Mouse (Mus musculus) liver, embryonic 13.5 days (tissue): ENCODE data around the gene Mks1. TPM values are rescaled to one million over a fixed set of nuclear protein-coding genes. Genes with fewer than 3 reads are reported as not detected.
"Not testable (repeated sequence)": the region's sequence is repeated elsewhere in the genome, so short reads cannot be mapped to it uniquely, and the experiment has no call there.

Experiments
- ATAC-seq: fragments of 200-750 bp; cut with Nextera tagmentation; 2 replicates; pipeline ENCODE4 v1.8.0; 2017; ENCODE audit warnings: low read depth, mild to moderate bottlenecking, moderate number of reproducible peaks, moderate library complexity
- DNase-seq: peaks from one replicate; pipeline ENCODE4 v3.0.0; 2022
- H3K27ac ChIP-seq: fragments of 300-500 bp; sonication (generic); 2 replicates; pipeline ENCODE4 v1.5.1; 2015; ENCODE audit warnings: moderate library complexity, mild to moderate bottlenecking, inconsistent platforms
- H3K27me3 ChIP-seq: fragments of 300-500 bp; sonication (generic); 2 replicates; pipeline ENCODE4 v1.6.1; 2015; ENCODE audit warnings: mild to moderate bottlenecking, inconsistent platforms
- H3K36me3 ChIP-seq: fragments of 300-500 bp; sonication (generic); 2 replicates; pipeline ENCODE4 v1.6.1; 2015; ENCODE audit warnings: mild to moderate bottlenecking, inconsistent platforms
- H3K4me1 ChIP-seq: fragments of 300-500 bp; sonication (generic); replicated peaks from 2 replicates; pipeline ENCODE4 v1.6.1; 2015; ENCODE audit warnings: inconsistent platforms
- H3K4me2 ChIP-seq: fragments of 300-500 bp; sonication (generic); 2 replicates; pipeline ENCODE4 v1.6.1; 2015; ENCODE audit warnings: inconsistent platforms, mild to moderate bottlenecking, moderate library complexity
- H3K4me3 ChIP-seq: fragments of 300-500 bp; sonication (generic); replicated peaks from 2 replicates; pipeline ENCODE4 v1.5.1; 2015; ENCODE audit warnings: mild to moderate bottlenecking, inconsistent platforms
- H3K9ac ChIP-seq: fragments of 300-500 bp; sonication (generic); 2 replicates; pipeline ENCODE4 v1.6.1; 2015; ENCODE audit warnings: mild to moderate bottlenecking, inconsistent platforms
- H3K9me3 ChIP-seq: fragments of 300-500 bp; sonication (generic); replicated peaks from 2 replicates; pipeline ENCODE4 v1.6.1; 2016; ENCODE audit warnings: inconsistent platforms
- WGBS: fragments of 180-500 bp; shearing (Covaris S2); methylation state at CpG from one replicate; pipeline ENCODE4 v1.1.7; 2015; ENCODE audit not compliant: insufficient replicate concordance; 5-methylcytosine and 5-hydroxymethylcytosine counted together
- polyA plus RNA-seq: library from polyadenylated mRNA; unstranded; fragments of >200 nt; fragmentation: Nextera tagmentation; extraction: Ambion mirVana; gene quantifications from 2 replicates; pipeline ENCODE4 v1.2.1, GENCODE M21; 2015

Mks1 gene
- polyA plus RNA-seq, 1 experiment from 2014 or later: 2.1 TPM

DNA sequence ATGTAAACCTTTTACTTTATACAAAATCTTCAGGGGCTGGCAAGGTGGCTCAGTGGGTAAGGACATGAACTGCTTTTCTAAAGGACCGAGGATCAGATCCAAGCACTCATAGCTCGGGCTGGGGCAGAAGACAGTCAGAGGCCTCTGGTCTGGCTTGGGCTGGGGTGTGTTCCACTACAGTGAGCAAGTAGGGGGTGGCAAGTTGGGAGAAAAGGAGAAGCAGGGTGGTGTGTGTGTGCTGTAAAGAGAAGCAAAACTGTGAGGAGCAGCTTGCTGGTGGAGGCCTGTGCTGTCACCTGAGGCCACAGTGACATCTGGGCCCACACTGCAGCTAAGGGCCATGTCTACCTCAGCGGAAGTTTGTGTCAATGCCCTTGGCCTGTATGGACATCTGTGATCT, 11.6 kb upstream of the Mks1 start:
- Histone ChIP-seq H3K36me3 (no peaks in the 10 kb centered on the region), H3K27me3 (no peaks in the 10 kb centered on the region), H3K9me3 (no peaks in the 10 kb centered on the region), H3K4me2 (no peak overlapping the region), H3K9ac (no peak overlapping the region), H3K27ac (no peak overlapping the region), H3K4me1 (no peaks in the 10 kb centered on the region), H3K4me3 (no peak overlapping the region)
- no peak for ATAC-seq
- DNase-seq: no peak
- 69% methylated on average over 3 of the region's 3 CpGs for WGBS

DNA sequence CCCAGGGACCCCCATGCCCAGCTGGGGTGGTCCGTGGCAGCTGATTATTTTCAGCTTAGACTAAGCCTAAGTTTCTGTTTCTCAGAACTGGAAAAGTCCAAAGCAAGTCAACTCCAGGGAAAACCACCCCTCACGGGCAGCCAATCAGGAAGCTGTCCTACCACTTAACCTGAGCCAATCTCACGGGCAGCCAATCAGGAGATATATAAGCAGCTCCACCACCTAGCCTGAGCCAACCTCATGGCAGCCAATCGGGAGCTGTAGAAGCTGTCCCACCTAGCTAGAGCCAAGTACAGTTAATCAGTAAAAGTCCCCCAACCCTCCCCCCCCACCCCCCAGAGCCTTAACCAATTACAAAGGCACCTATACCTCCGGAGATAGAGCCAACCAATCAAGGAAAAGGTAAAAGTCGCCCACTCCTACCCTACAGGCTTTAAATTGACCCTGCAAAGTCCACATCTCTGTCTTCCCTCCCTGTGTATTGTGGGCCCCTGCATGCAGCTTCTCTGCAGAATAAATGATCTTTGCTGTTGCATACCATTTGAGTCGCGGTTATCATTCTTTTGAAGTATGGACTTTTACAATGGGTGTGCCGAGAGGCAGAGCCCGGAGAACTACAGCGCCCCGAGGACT, 5.9 kb upstream of the Mks1 start:
- WGBS: 69% methylated on average over 12 of the region's 12 CpGs
- no peak for ATAC-seq
- no peak overlapping the region for H3K4me2 ChIP-seq

DNA sequence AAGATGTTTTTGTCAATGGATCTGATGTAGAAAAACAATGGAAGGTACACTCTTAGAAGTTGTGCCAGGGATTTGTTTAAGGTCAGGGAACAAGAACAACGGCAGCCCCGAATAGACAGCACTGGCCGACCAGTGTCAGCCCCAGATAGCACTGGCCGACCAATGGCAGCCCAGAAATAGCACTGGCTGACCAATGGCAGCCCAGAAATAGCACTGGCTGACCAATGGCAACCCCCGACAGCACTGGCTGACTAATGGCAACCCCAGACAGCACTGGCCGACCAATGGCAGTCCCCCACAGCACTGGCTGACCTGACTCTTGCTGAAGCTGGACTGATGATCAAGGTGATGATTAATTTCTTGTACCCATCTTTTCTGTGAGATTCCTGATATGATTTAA, 5.1 kb upstream of the Mks1 start:
- Histone ChIP-seq H3K4me3 (no peak overlapping the region), H3K9me3 (no peaks in the 10 kb centered on the region), H3K9ac (no peak overlapping the region), H3K4me1 (peaks cover 3% of the 10 kb centered on the region; the same call in 1 of the 2 replicates), H3K27me3 (no peaks in the 10 kb centered on the region), H3K36me3 (no peaks in the 10 kb centered on the region), H3K27ac (no peak overlapping the region), H3K4me2 (no peak overlapping the region)
- WGBS: 50% methylated on average over 6 of the region's 6 CpGs
- ATAC-seq (no peak), DNase-seq (no peak)

More for the DNA sequence above, 5.9 kb upstream of the Mks1 start:
- DNase-seq: no peak
- Histone ChIP-seq H3K27ac (no peak overlapping the region), H3K9ac (no peak overlapping the region), H3K27me3 (no peaks in the 10 kb centered on the region), H3K9me3 (no peaks in the 10 kb centered on the region), H3K4me1 (no peaks in the 10 kb centered on the region), H3K36me3 (no peaks in the 10 kb centered on the region), H3K4me3 (no peak overlapping the region)

DNA sequence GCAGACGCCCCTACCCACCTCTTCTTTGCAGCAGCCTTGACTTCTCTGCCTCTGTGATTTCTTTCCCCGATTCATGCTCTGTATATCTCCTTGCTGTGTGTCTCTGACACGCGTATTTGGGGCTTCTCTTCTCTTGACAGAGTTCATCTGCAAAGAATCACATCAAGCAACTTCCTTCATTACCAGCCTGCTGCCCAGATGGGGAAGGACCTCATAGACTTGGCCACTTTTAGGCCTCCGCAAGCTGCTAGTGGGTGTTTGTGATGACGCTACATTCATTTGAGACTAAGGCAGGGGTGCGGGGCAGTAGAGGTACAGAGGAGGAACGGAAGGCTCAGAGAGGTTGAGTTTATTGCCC, 561 bp downstream of the Mks1 start:
- no peaks in the 10 kb centered on the region for H3K9me3 ChIP-seq
- peak overlapping the region; percentile 70 for H3K4me2 ChIP-seq
- peak overlapping the region; percentile 18; the same call in 1 of the 2 replicates for H3K9ac ChIP-seq
- no peak for DNase-seq
- no peaks in the 10 kb centered on the region for H3K27me3 ChIP-seq
- 40% methylated on average over 8 of the region's 8 CpGs for WGBS
- no peak overlapping the region for H3K27ac ChIP-seq
- peaks cover 4% of the 10 kb centered on the region; the same call in 1 of the 2 replicates for H3K36me3 ChIP-seq
- ATAC-seq: no peak
- H3K4me1 ChIP-seq: peaks cover 14% of the 10 kb centered on the region
- H3K4me3 ChIP-seq: peak overlapping the region; percentile 67

DNA sequence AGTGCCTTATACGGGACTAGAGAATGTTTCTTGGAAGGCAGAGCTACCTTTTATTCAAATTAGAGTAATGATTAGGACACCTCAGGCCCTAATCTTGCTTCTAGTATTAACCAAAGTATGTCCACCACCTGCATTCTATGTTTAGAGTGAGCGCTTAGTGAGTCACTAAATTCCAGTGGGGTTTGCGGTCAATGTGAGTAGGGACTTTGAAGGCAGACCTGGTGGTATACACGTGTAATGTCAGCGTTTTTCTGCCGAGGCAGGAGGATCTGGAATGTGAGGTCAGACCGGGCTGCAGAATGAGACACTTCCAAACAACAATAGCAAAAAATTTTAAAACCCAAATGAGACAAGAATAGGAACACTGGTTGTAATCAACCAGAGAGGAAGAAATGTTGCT, 1.5 kb downstream of the Mks1 start:
- no peak overlapping the region for H3K4me3 ChIP-seq
- H3K4me2 ChIP-seq: no peak overlapping the region
- 67% methylated on average over 7 of the region's 7 CpGs for WGBS
- H3K27ac ChIP-seq: no peak overlapping the region
- H3K27me3 ChIP-seq: no peaks in the 10 kb centered on the region
- no peak for ATAC-seq
- no peaks in the 10 kb centered on the region for H3K9me3 ChIP-seq
- peaks cover 4% of the 10 kb centered on the region; the same call in 1 of the 2 replicates for H3K36me3 ChIP-seq
- DNase-seq: no peak
- H3K9ac ChIP-seq: no peak overlapping the region
- H3K4me1 ChIP-seq: peaks cover 14% of the 10 kb centered on the region

DNA sequence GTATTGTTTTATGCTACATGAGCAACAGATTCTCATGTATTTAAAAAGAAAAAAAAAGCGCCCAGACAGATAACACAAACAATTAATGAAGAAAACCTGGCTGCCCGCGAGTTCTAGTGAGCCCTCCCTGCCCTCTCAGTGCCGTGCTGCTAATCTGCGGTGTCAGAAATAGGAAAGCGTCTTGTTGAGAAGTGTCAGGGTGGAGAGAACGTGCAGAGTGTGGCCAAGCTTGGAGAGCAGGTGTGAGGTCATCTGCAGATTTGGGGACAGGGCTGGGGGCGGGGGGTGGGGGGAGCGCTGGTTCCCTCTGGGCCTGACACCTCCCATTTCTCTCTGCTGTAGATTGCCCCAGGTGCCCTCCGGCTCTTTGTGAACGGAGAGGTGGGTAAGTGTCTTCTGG, 6.3 kb downstream of the Mks1 start:
- Histone ChIP-seq H3K36me3 (peaks cover 4% of the 10 kb centered on the region; the same call in 1 of the 2 replicates), H3K4me2 (no peak overlapping the region), H3K9ac (no peak overlapping the region), H3K27ac (no peak overlapping the region), H3K9me3 (no peaks in the 10 kb centered on the region), H3K4me1 (no peaks in the 10 kb centered on the region), H3K4me3 (no peak overlapping the region), H3K27me3 (no peaks in the 10 kb centered on the region)
- DNase-seq: no peak
- 75% methylated on average over 11 of the region's 11 CpGs for WGBS
- ATAC-seq: no peak

DNA sequence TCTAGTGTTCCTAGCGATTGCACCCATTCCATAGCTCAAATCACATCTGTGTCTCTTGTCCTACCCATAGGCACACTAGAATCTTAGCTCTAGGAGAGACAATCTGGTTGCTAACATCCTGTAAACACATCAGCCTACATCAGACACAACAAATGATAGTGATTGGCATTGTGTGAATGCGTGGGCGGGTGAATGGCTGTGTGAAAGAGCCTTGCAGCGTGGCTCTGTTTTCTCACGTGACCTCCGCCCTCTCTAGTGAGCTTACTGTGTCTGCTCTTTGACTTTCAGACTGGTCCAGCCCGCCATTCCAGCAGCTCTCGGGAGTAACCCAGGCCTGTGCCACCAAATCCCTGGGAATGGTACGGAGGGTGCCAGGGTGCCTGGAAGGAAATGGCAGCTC, 7.4 kb downstream of the Mks1 start:
- H3K9ac ChIP-seq: no peak overlapping the region
- H3K27me3 ChIP-seq: no peaks in the 10 kb centered on the region
- no peaks in the 10 kb centered on the region for H3K4me1 ChIP-seq
- H3K36me3 ChIP-seq: peaks cover 4% of the 10 kb centered on the region; the same call in 1 of the 2 replicates
- DNase-seq (no peak), ATAC-seq (no peak)
- no peak overlapping the region for H3K27ac ChIP-seq
- no peaks in the 10 kb centered on the region for H3K9me3 ChIP-seq
- no peak overlapping the region for H3K4me3 ChIP-seq
- H3K4me2 ChIP-seq: no peak overlapping the region
- 78% methylated on average over 9 of the region's 9 CpGs for WGBS

DNA sequence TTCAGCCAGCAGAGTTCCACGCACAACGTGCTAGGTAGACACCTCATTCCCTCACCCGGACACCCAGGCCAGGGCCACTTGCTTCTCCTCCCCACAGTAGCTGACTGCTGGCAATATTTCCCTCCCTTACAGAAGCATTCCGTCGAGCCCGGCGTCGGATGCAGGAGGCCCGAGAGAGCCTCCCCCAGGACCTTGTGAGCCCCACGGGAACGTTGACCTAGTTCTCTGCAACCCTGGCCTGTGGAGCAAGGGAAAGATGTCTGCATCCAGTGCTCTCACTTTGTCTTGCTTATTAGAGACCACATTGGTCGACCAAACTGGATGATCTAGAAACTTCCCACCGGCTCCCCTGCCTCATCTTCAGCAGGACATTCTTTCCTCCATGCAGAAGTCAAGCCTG, 9.8 kb downstream of the Mks1 start:
- Histone ChIP-seq H3K27ac (no peak overlapping the region), H3K27me3 (no peaks in the 10 kb centered on the region), H3K4me2 (no peak overlapping the region), H3K9me3 (no peaks in the 10 kb centered on the region), H3K4me3 (no peak overlapping the region), H3K36me3 (no peaks in the 10 kb centered on the region), H3K9ac (no peak overlapping the region), H3K4me1 (no peaks in the 10 kb centered on the region)
- ATAC-seq (no peak), DNase-seq (no peak)
- WGBS: 72% methylated on average over 13 of the region's 13 CpGs

DNA sequence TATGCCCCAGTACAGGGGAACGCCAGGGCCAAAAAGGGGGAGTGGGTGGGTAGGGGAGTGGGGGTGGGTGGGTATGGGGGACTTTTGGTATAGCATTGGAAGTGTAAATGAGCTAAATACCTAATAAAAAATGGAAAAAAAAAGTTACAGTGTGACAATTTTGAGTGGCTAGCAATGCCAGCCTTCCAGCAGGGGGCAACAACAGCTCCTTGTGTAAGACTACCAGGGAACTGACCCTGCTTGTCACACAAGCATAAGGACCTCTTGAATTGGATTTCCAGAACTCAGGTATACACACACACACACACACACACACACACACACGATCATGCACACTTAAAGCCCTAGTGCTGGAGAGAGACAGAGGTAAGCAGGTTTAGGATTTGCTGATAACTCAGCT, 13.9 kb downstream of the Mks1 start:
- H3K4me2 ChIP-seq, H3K4me1 ChIP-seq, H3K36me3 ChIP-seq, H3K27me3 ChIP-seq, H3K27ac ChIP-seq, H3K9me3 ChIP-seq, ATAC-seq, H3K9ac ChIP-seq, DNase-seq, H3K4me3 ChIP-seq: not testable (repeated sequence)
- WGBS: 47% methylated on average over 1 of the region's 2 CpGs

DNA sequence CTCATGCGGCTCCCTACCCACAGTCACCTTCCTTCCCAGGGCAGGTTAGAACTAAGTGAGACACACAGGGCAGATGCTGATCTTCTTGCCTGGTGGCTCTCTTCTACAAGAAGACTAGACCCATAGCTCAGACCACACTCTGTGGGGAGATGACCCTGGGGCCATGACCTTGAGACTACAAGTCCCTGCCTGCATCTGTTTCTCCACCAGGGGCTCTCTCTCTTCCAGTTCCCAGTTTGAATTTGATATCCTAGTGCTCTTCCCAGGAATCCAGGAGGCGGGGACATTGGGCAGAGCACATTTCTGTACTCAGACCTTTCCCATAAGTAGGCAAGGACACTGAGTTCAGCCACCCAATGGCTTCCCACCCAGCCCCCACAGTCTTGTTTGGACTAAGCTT, 17.1 kb downstream of the Mks1 start:
- Histone ChIP-seq H3K36me3 (no peaks in the 10 kb centered on the region), H3K4me2 (no peak overlapping the region), H3K27me3 (0 out of 2 replicates have a peak, but pooled peaks cover 4% of the 10 kb centered on the region), H3K27ac (no peak overlapping the region), H3K4me3 (no peak overlapping the region), H3K4me1 (no peaks in the 10 kb centered on the region), H3K9ac (no peak overlapping the region), H3K9me3 (no peaks in the 10 kb centered on the region)
- DNase-seq (no peak), ATAC-seq (no peak)
- 52% methylated on average over 2 of the region's 2 CpGs for WGBS

DNA sequence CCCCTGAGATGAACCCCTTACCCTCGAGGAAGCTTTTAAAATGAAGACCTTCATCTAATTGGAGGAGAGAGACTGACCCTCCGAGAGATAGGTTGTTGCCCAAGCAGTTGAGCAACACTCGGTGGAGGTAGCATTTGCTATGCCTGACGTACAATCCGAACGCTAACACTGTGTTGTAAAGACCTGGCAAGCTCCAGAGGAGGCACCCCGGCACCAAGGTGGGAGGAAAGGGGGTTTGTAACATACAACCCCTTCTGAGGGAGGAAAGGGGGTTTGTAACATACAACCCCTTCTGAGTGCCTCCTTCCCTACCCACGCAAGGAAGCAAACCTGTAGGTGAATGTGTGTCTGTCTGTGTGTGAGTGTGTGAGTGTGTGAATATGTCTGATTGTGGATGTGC, 18.8 kb downstream of the Mks1 start:
- Histone ChIP-seq H3K27ac (no peak overlapping the region), H3K27me3 (0 out of 2 replicates have a peak, but pooled peaks cover 4% of the 10 kb centered on the region), H3K4me2 (no peak overlapping the region), H3K9ac (no peak overlapping the region), H3K9me3 (no peaks in the 10 kb centered on the region), H3K4me1 (no peaks in the 10 kb centered on the region), H3K4me3 (no peak overlapping the region), H3K36me3 (no peaks in the 10 kb centered on the region)
- no peak for DNase-seq
- ATAC-seq: no peak
- 50% methylated on average over 8 of the region's 8 CpGs for WGBS

DNA sequence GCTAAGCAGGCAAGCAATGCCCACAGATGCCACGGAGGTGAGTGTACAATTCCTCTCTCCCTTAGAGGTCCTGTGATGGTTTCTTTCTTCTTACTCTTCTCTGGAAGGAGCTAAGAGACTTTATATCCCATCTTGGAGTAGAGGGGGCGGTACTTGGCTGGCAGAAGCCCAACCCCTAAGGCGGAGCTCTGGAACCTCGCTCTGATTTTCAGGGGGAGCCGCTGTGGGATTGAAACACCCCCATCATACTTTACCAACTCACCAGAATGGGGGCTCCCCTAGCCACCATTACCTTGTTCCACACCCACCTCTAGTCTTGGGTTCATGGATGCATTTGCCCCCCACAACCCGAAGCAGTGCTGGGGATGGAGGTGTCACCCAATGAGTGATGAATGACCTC, 22.4 kb downstream of the Mks1 start, which contains the start of gene Epx:
TSS of gene Epx (minus strand) at position 101 of the 400 bp plus-strand sequence.
- WGBS: 68% methylated on average over 6 of the region's 6 CpGs
- Histone ChIP-seq H3K4me1 (no peaks in the 10 kb centered on the region), H3K36me3 (no peaks in the 10 kb centered on the region), H3K9ac (no peak within 1 kb of the TSS), H3K4me3 (no peak within 1 kb of the TSS), H3K27me3 (0 out of 2 replicates have a peak, but pooled peaks cover 4% of the 10 kb centered on the region), H3K9me3 (no peaks in the 10 kb centered on the region), H3K27ac (no peak within 1 kb of the TSS), H3K4me2 (no peak within 1 kb of the TSS)
- no peak for DNase-seq
- ATAC-seq: no peak
